Mouse (Mus musculus) spleen, adult 10 weeks (tissue): Measurements from ENCODE around the gene Il1rn. TPM values are rescaled to one million over a fixed set of nuclear protein-coding genes. Genes with fewer than 3 reads are reported as not detected.

ENCODE experiments used
- polyA plus RNA-seq: library from polyadenylated mRNA; stranded (reverse); fragments of 350-450 nt; fragmentation: Illumina TruSeq; extraction: RNeasy Lipid Tissue Mini Kit (QIAGEN cat#74804); gene quantifications from one replicate; pipeline ENCODE4 v1.2.3, GENCODE M21; 2015; ENCODE audit warnings: low replicate concordance; ENCODE audit not compliant: insufficient read depth

Gene Il1rn
- polyA plus RNA-seq: 10.6 TPM

DNA sequence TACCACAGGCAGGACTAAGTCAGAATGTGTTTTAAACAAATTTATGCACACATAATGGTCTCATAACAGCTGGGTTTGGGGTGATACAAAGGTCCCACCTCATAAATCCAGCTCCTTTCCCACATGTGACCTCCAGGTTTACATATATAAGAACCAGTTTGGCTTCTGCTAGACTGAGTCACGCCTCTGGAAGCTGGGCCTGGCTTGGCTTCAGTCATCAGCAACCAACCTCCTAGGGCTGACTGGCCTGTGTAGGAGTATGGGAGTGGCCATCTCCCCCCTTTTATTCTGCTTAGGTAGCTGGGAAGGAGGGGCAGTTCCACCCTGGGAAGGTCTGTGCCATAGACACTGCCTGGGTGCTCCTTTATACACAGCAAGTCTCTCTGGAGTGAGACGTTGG lies at the start of gene Il1rn:
Il1rn (plus strand) TSS at position 309 of the 400 bp plus-strand sequence.

GRCm38 (mm10) chr2:24290896-24291295 lies 45.8 kb upstream of the Il1rn start, which contains the start of gene Il1f10:
TSS of gene Il1f10 (plus strand) at chr2:24291196.

GRCm38 (mm10) chr2:24367030-24367894 lies 30.6 kb downstream of the Il1rn start, which contains the start of gene Psd4:
TSS of gene Psd4 (plus strand) at chr2:24367580.

Other genes starting within 250 kb of the Il1rn start
- not detected for gene Tbpl2, start 240.3 kb upstream of the Il1rn start, polyA plus RNA-seq
- not detected for gene Il1f8, start 183.7 kb upstream of the Il1rn start, polyA plus RNA-seq
- 4.2 TPM for gene Il1f9, start 150.4 kb upstream of the Il1rn start, polyA plus RNA-seq
- gene Il1f6, start 121.4 kb upstream of the Il1rn start, polyA plus RNA-seq: not detected
- gene Il1f5, start 59.9 kb upstream of the Il1rn start, polyA plus RNA-seq: not detected
- not detected for gene Il1f10, start 45.7 kb upstream of the Il1rn start, polyA plus RNA-seq
- 128 TPM for gene Psd4, start 30.7 kb downstream of the Il1rn start, polyA plus RNA-seq
- gene Pax8, start 138.7 kb downstream of the Il1rn start, polyA plus RNA-seq: not detected